Comparison of ENCODE assay signal across 8 mouse cellular contexts in the genomic region with DNA sequence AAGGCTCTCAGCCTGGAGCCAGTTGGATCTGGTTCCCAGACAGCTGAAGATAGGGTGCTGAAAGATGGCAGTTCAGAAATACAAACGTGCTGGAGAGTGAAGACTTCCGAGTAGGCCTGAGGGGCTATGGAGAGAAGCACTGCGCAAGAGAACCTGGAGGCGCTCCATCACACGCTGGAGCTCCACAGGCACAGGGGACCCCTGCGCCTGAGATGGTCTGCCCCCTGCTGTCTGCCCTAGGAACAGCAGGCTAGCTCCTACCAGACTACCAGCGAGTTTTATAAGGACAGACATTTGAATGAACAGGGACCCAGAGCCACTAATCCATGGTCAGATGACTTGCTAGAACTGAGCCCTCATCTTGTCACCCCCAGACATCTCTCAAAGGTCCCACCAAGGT. TPM values are rescaled to one million over a fixed set of nuclear protein-coding genes. Genes with fewer than 3 reads are reported as not detected.
A peak's percentile ranks its signal among the peaks of the same experiment; 100 is the strongest.
DNase-seq lines count a peak whose midpoint lies in the region; ATAC-seq and TF ChIP-seq lines count a peak whose summit lies in the region.

No protein-coding gene starts in this region.

- peaks cover 18% of the 10 kb centered on the region for H3K36me3 ChIP-seq in embryonic facial prominence, embryonic 14.5 days (ENCODE audit: control insufficient read depth, insufficient read depth, low read length)
- H3K36me3 ChIP-seq in limb, embryonic 13.5 days = peaks cover 18% of the 10 kb centered on the region
- peaks cover 9% of the 10 kb centered on the region for H3K36me3 ChIP-seq in midbrain, postnatal 0 days (ENCODE audit: insufficient read depth, low read length)

- no peak overlapping the region for H3K4me2 ChIP-seq in embryonic facial prominence, embryonic 14.5 days (ENCODE audit: low read depth, low read length)
- no peak overlapping the region for H3K4me2 ChIP-seq in limb, embryonic 13.5 days (replicated peaks)
- H3K4me2 ChIP-seq in midbrain, postnatal 0 days (ENCODE audit: low read depth, low read length, poor library complexity, severe bottlenecking) = no peak overlapping the region

- no peaks in the 10 kb centered on the region; the same call in 1 of the 2 replicates for H3K4me1 ChIP-seq in embryonic facial prominence, embryonic 14.5 days (ENCODE audit: control insufficient read depth, insufficient read depth, low read length)
- H3K4me1 ChIP-seq in limb, embryonic 13.5 days = peaks cover 34% of the 10 kb centered on the region
- 0 out of 2 replicates have a peak, but pooled peaks cover 6% of the 10 kb centered on the region for H3K4me1 ChIP-seq in midbrain, postnatal 0 days (ENCODE audit: insufficient read depth, low read length)

- DNase-seq in 416B (ENCODE audit: low read depth) = peak; percentile 82
- peak; percentile 88 for DNase-seq in adrenal gland, postnatal 25 days
- peak; percentile 87 for DNase-seq in embryonic facial prominence, embryonic 14.5 days (ENCODE audit: low spot score)
- peak; percentile 67 to 82 for DNase-seq in heart, adult 9 months (ENCODE audit: low spot score in 2 of 2)
- DNase-seq in kidney, adult 9 months = peak; percentile 91
- DNase-seq in midbrain, postnatal 0 days (ENCODE audit: low spot score) = peak; percentile 77
- peak; percentile 83 to 90 for DNase-seq in spleen, postnatal 10 days (ENCODE audit: low spot score in 2 of 2)

- peak; percentile 84 for TF ChIP-seq CTCF in midbrain, postnatal 0 days (IDR thresholded peaks at IDR 0.05)

- 2% methylated on average over 6 of the region's 7 CpGs for WGBS in embryonic facial prominence, embryonic 14.5 days
- 9% methylated on average over 7 of the region's 7 CpGs for WGBS in limb, embryonic 13.5 days
- WGBS in midbrain, postnatal 0 days = 5% methylated on average over 7 of the region's 7 CpGs

- H3K27me3 ChIP-seq in embryonic facial prominence, embryonic 14.5 days (replicated peaks; ENCODE audit: control insufficient read depth, insufficient read depth, low read length) = no peaks in the 10 kb centered on the region
- peaks cover 9% of the 10 kb centered on the region; the same call in 1 of the 2 replicates for H3K27me3 ChIP-seq in limb, embryonic 13.5 days
- H3K27me3 ChIP-seq in midbrain, postnatal 0 days (ENCODE audit: insufficient read depth, low read length) = no peaks in the 10 kb centered on the region

- peak; percentile 79 for ATAC-seq in embryonic facial prominence, embryonic 14.5 days (ENCODE audit: low read depth)
- peak; percentile 65 for ATAC-seq in limb, embryonic 13.5 days (ENCODE audit: low FRiP score, low read depth)
- peak; percentile 69; the same call in 1 of the 2 replicates for ATAC-seq in midbrain, postnatal 0 days (ENCODE audit: low FRiP score)

- no peaks in the 10 kb centered on the region for H3K9me3 ChIP-seq in embryonic facial prominence, embryonic 14.5 days (ENCODE audit: control insufficient read depth, low read length)
- H3K9me3 ChIP-seq in limb, embryonic 13.5 days = no peaks in the 10 kb centered on the region
- no peaks in the 10 kb centered on the region for H3K9me3 ChIP-seq in midbrain, postnatal 0 days (ENCODE audit: low read length)

- no peak overlapping the region for H3K27ac ChIP-seq in embryonic facial prominence, embryonic 14.5 days (replicated peaks; ENCODE audit: low read depth, low read length)
- H3K27ac ChIP-seq in limb, embryonic 13.5 days = no peak overlapping the region
- 0 out of 2 replicates have a peak overlapping the region, but pooled peaks have one; percentile 65 for H3K27ac ChIP-seq in midbrain, postnatal 0 days (ENCODE audit: low read depth, low read length)

- no peak overlapping the region for H3K4me3 ChIP-seq in embryonic facial prominence, embryonic 14.5 days (ENCODE audit: low read depth, low read length)
- H3K4me3 ChIP-seq in limb, embryonic 13.5 days = no peak overlapping the region
- H3K4me3 ChIP-seq in midbrain, postnatal 0 days (ENCODE audit: low read depth, low read length) = no peak overlapping the region

- no peak overlapping the region for H3K9ac ChIP-seq in embryonic facial prominence, embryonic 14.5 days (ENCODE audit: low read depth, low read length)
- H3K9ac ChIP-seq in limb, embryonic 13.5 days = no peak overlapping the region
- H3K9ac ChIP-seq in midbrain, postnatal 0 days (replicated peaks; ENCODE audit: low read length, poor library complexity, severe bottlenecking) = no peak overlapping the region

RNA-seq across cellular contexts. Expression of a gene that starts 35.0 kb away (rescaled TPM):
- total RNA-seq in adrenal gland, postnatal 25 days (2021) = 4.6 TPM in 2 replicates
- 0.26 and 0.81 TPM in 2 replicates for polyA plus RNA-seq in embryonic facial prominence, embryonic 14.5 days (2014; fragmentation: Nextera tagmentation; extraction: Ambion mirVana)
- polyA plus RNA-seq in limb, embryonic 13.5 days (2015; fragmentation: Nextera tagmentation; extraction: Ambion mirVana) = 0.49 and 0.51 TPM in 2 replicates
- 1.9 and 2.0 TPM in 2 replicates for total RNA-seq in midbrain, postnatal 0 days (2014; rRNA removed)
- 0.17 and 0.23 TPM in 2 replicates for polyA plus RNA-seq in midbrain, postnatal 0 days (2015; fragmentation: Nextera tagmentation; extraction: Ambion mirVana)
